Mouse (Mus musculus) small intestine, adult 2 months (tissue): ENCODE data around the gene C8g. TPM values are rescaled to one million over a fixed set of nuclear protein-coding genes. Genes with fewer than 3 reads are reported as not detected.

Source experiments
- H3K27ac ChIP-seq: fragments of 200-500 bp; 2 replicates; pipeline ENCODE4 v1.5.1; 2012; ENCODE audit warnings: low read depth, low read length, control low read depth, inconsistent platforms; ENCODE audit not compliant: insufficient read depth
- H3K27me3 ChIP-seq: fragments of 200-500 bp; 2 replicates; pipeline ENCODE4 v1.6.1; 2012; ENCODE audit warnings: mild to moderate bottlenecking, moderate library complexity, low read length, inconsistent platforms; ENCODE audit not compliant: control insufficient read depth, insufficient read depth
- H3K36me3 ChIP-seq: fragments of 200-500 bp; 2 replicates; pipeline ENCODE4 v1.6.1; 2012; ENCODE audit warnings: mild to moderate bottlenecking, low read length, control low read depth, inconsistent platforms; ENCODE audit not compliant: control insufficient read depth, insufficient read depth
- H3K4me1 ChIP-seq: fragments of 200-500 bp; 2 replicates; pipeline ENCODE4 v1.6.1; 2012; ENCODE audit warnings: low read length, inconsistent platforms, mixed read lengths; ENCODE audit not compliant: control insufficient read depth, insufficient read depth, insufficient read length
- H3K4me3 ChIP-seq: fragments of 200-500 bp; 2 replicates; pipeline ENCODE4 v1.5.1; 2012; ENCODE audit warnings: low read depth, mild to moderate bottlenecking, control low read depth, inconsistent platforms, low read length, moderate library complexity
- CTCF ChIP-seq: fragments of 200-500 bp; IDR thresholded peaks from 2 replicates; pipeline ENCODE4 v1.5.1; 2012; ENCODE audit warnings: low read depth, mild to moderate bottlenecking, control low read depth, inconsistent platforms, low read length, moderate library complexity, mixed read lengths; ENCODE audit not compliant: insufficient replicate concordance, insufficient read length; ENCODE audit errors: extremely low read depth
- POLR2A ChIP-seq: fragments of 200-500 bp; IDR thresholded peaks from 2 replicates; pipeline ENCODE4 v1.6.1; 2012; ENCODE audit warnings: low read depth, mild to moderate bottlenecking, control low read depth, inconsistent platforms, low read length, moderate library complexity
- WGBS: fragments of 180-500 bp; shearing (Covaris S2); methylation state at CpG from one replicate; pipeline ENCODE4 v1.1.7; 2018; 5-methylcytosine and 5-hydroxymethylcytosine counted together
- polyA plus RNA-seq: library from polyadenylated mRNA; depleted of rRNA; stranded (reverse); fragments of >200 nt; gene quantifications from 2 replicates; pipeline ENCODE4 v1.2.3, GENCODE M21; 2012

The C8g gene
- polyA plus RNA-seq, 1 experiment, result 2.1 TPM

GRCm38 (mm10) chr2:25463630-25464029 is 37.9 kb downstream of the C8g start:
- H3K27ac ChIP-seq, result no peak overlapping the region

DNA sequence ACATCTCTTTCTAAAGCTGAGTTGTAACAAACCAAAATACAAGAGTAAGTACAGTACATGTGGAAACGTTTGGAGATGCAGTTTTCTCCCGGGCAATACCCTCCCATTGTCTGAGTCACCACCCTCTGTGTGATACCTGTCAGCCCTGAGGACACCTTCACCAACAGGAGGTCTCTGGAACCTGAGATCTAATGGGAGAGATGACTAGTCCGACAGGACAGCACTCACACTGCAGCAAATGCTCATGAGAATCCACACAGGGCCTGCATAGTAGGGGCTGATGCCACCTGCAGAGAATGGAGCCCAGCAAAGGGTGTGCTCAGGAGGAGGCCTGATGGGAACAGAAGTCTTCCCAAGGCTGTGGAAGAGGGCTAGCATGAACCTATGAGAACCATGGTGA is 40.1 kb downstream of the C8g start:
- no peak for TF ChIP-seq POLR2A
- no peak for TF ChIP-seq CTCF
- Histone ChIP-seq H3K4me3 (no peak overlapping the region), H3K36me3 (0 out of 2 replicates have a peak, but pooled peaks cover 2% of the 10 kb centered on the region), H3K27me3 (no peaks in the 10 kb centered on the region), H3K4me1 (peaks cover 23% of the 10 kb centered on the region), H3K27ac (peak overlapping the region; percentile 79)
- 14% methylated on average over 3 of the region's 3 CpGs for WGBS

More at GRCm38 (mm10) chr2:25463630-25464029, 37.9 kb downstream of the C8g start:
- TF ChIP-seq CTCF (no peak), POLR2A (no peak)
- Histone ChIP-seq H3K4me1 (peaks cover 15% of the 10 kb centered on the region), H3K36me3 (0 out of 2 replicates have a peak, but pooled peaks cover 2% of the 10 kb centered on the region), H3K4me3 (no peak overlapping the region), H3K27me3 (no peaks in the 10 kb centered on the region)
- WGBS, result 86% methylated on average over 3 of the region's 3 CpGs

- WGBS, result under 1% methylated on average over 48 of the region's 48 CpGs
Observed at GRCm38 (mm10) chr2:25460551-25461309, 40.8 kb downstream of the C8g start, which contains the start of gene Paxx. Gene Paxx (minus strand): TSS chr2:25461094.

GRCm38 (mm10) chr2:25460135-25460534 is 41.4 kb downstream of the C8g start:
- TF ChIP-seq CTCF, result no peak
- H3K36me3 ChIP-seq, result 0 out of 2 replicates have a peak, but pooled peaks cover 2% of the 10 kb centered on the region
- no peaks in the 10 kb centered on the region for H3K27me3 ChIP-seq
- H3K4me1 ChIP-seq, result peaks cover 26% of the 10 kb centered on the region
- peak overlapping the region; percentile 79 for H3K4me3 ChIP-seq
- 14% methylated on average over 5 of the region's 5 CpGs for WGBS
- peak overlapping the region; percentile 91 for H3K27ac ChIP-seq

More at GRCm38 (mm10) chr2:25460551-25461309, 40.8 kb downstream of the C8g start, which contains the start of gene Paxx:
- Histone ChIP-seq H3K27me3 (no peaks in the 10 kb centered on the region), H3K27ac (peak within 1 kb of the TSS; percentile 91), H3K4me3 (peak within 1 kb of the TSS; percentile 79), H3K4me1 (peaks cover 26% of the 10 kb centered on the region), H3K36me3 (0 out of 2 replicates have a peak, but pooled peaks cover 2% of the 10 kb centered on the region)
- TF ChIP-seq POLR2A (peak; percentile 87), CTCF (no peak)

DNA sequence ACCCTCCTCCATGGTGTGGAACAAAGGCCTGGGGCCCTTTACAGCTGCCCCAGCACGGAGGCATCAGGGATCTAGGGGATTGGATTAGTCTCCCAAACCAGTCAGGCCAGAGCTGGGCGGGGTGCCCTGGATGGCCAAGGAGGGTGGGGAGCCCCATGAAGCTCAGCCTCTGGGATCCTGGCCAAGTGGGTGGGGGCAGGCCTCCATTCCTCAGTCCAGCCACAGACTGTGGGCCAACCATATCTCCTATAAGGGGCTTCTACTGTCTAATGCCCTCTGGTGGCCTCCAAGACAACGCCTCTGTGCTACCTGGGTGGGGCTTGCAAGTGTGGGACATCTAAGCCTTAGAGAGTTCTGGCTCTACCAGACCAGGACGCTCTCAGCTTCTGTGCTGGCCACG is 42.6 kb downstream of the C8g start:
- 0 out of 2 replicates have a peak, but pooled peaks cover 2% of the 10 kb centered on the region for H3K36me3 ChIP-seq
- no peaks in the 10 kb centered on the region for H3K27me3 ChIP-seq
- peaks cover 26% of the 10 kb centered on the region for H3K4me1 ChIP-seq
- TF ChIP-seq POLR2A (no peak), CTCF (no peak)
- H3K27ac ChIP-seq, result no peak overlapping the region
- WGBS, result 48% methylated on average over 5 of the region's 5 CpGs
- H3K4me3 ChIP-seq, result no peak overlapping the region

DNA sequence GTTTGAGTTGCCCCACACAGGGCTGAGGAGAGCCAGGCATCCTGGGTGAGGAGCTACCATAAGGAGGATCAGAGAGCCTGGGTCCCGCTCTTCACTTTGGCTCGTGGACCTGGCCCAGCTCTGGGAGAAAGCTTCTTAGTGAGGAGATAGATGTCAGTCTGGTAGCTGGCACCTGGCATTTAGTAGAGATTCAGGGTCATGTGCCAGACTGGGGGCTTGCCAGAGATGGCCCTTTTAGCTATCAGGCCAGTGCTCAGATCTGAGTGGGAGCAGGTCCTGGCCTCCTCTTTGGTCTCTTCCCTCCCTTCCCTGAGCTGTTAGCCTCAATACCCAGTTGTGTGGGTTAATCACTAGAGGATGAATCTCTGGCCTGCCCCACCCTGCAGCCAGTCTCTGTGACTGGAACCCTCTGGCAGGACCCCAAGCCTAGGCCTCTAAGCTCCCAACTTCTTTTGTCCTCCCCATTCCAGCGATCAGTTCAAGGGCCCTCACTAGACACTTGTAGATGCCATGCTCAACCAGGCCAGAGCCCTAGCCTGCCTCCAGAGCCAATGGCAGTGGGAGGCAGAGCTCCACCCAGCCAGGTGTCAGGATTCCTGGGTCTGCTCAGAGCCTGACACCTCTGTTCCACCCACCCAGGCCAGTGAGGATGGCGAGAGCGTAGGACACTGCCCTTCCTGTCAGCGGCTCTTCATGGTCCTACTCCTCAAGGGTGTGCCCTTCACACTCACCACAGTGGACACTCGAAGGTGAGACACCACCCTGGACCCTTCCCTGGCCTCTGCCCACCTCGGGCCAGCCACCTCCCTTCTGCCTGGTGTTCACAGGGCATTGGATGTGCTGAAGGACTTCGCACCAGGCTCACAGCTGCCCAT is 44.3 kb downstream of the C8g start:
- TF ChIP-seq POLR2A (no peak), CTCF (no peak)
- Histone ChIP-seq H3K27ac (no peak overlapping the region), H3K4me3 (no peak overlapping the region), H3K36me3 (0 out of 2 replicates have a peak, but pooled peaks cover 2% of the 10 kb centered on the region), H3K4me1 (peaks cover 26% of the 10 kb centered on the region), H3K27me3 (no peaks in the 10 kb centered on the region)
- 80% methylated on average over 9 of the region's 9 CpGs for WGBS
